Mouse (Mus musculus) erythroblast, embryonic 14.5 days (primary cell): Measurements from ENCODE around the gene Phldb3.

ENCODE experiments used
- GATA1 ChIP-seq: IDR thresholded peaks from 2 replicates; pipeline ENCODE4 v1.6.1; 2012; ENCODE audit warnings: low read length, inconsistent platforms, mixed read lengths
- TAL1 ChIP-seq: IDR thresholded peaks from 3 replicates; pipeline ENCODE4 v1.6.1; 2012; ENCODE audit warnings: low read length, inconsistent platforms, mixed read lengths

- no peak for TF ChIP-seq TAL1
- no peak for TF ChIP-seq GATA1
Measured at GRCm38 (mm10) chr7:24565627-24566026, 44.9 kb upstream of the Phldb3 start.
